Mouse (Mus musculus): ENCODE results near the gene Slc37a1. TPM values are rescaled to one million over a fixed set of nuclear protein-coding genes. Genes with fewer than 3 reads are reported as not detected.
"Not testable (repeated sequence)": the region's sequence is repeated elsewhere in the genome, so short reads cannot be mapped to it uniquely, and the experiment has no call there.

The Slc37a1 gene
- polyA plus RNA-seq, 1 experiment from 2014 or later = 10.4 TPM

DNA sequence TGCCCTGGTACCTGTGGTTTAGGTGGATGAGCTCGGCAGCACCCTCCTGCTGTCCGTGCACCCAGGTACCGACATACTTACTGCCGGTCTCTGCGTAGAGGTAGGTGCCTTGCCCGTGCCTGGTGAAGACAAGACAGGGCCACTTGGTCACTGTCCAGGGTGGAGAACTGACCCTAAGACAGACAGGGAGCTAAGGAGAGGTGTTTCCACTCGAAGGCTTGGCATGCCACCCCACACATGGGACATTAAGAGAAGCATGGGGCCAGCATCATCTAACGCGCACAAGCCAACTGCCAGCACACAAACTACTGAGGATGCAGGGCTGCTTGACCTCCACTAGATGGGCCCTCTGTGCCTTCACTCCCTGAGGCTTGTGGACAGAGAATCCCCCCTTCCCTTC lies 20.8 kb upstream of the Slc37a1 start:
- no peak overlapping the region for H3K4me3 ChIP-seq (replicated peaks; ENCODE audit: low read length)
- no peak overlapping the region for H3K9ac ChIP-seq
- H3K4me1 ChIP-seq (replicated peaks; ENCODE audit: control insufficient read depth, insufficient read depth, low read length) = no peaks in the 10 kb centered on the region
- WGBS = 94% methylated on average over 9 of the region's 9 CpGs
- no peak for ATAC-seq (ENCODE audit: low FRiP score)
- H3K27ac ChIP-seq = no peak overlapping the region
- H3K36me3 ChIP-seq (replicated peaks; ENCODE audit: control insufficient read depth, insufficient read depth) = no peaks in the 10 kb centered on the region
- H3K9me3 ChIP-seq (ENCODE audit: control insufficient read depth, low read length) = no peaks in the 10 kb centered on the region
- DNase-seq (ENCODE audit: low spot score) = no peak
- H3K4me2 ChIP-seq (replicated peaks) = no peak overlapping the region
- H3K27me3 ChIP-seq (ENCODE audit: control insufficient read depth, insufficient read depth, low read length) = no peaks in the 10 kb centered on the region

DNA sequence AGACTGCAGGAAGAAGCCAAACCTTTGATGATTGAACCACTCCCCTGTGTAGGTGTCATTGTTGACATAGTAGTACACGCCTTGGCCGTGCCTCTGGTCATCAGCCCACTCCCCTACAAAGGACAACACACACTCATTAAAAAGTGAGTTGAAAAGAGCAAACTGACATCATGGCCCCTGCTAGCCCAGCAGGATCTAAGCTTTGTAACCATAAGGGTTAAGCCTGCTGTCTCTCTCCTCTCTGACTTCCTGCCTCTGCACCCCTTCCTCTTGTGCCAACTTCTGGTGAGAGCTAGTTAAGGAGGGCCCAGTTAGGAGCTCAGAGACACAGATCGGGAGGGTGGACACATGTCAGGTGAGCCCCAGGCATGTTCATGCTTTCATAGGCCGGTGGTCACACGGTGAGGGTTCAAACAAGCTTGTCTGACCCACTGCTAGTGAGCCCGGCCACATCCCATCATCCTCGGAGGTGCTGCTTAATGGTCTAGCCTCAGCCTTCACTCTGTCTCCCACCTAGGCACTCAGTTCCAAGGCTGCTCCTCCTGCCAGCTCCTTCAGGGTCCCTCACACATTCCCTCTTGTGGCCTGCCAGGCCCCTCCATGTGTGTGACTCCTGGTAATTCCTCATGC lies 20.2 kb upstream of the Slc37a1 start:
- Histone ChIP-seq H3K9ac (no peak overlapping the region), H3K36me3 (replicated peaks; ENCODE audit: control insufficient read depth, insufficient read depth) (no peaks in the 10 kb centered on the region), H3K4me2 (replicated peaks) (no peak overlapping the region), H3K4me3 (replicated peaks; ENCODE audit: low read length) (no peak overlapping the region), H3K27ac (no peak overlapping the region), H3K4me1 (replicated peaks; ENCODE audit: control insufficient read depth, insufficient read depth, low read length) (no peaks in the 10 kb centered on the region), H3K27me3 (ENCODE audit: control insufficient read depth, insufficient read depth, low read length) (no peaks in the 10 kb centered on the region), H3K9me3 (ENCODE audit: control insufficient read depth, low read length) (no peaks in the 10 kb centered on the region)
- DNase-seq (ENCODE audit: low spot score) (no peak), ATAC-seq (ENCODE audit: low FRiP score) (no peak)
- 89% methylated on average over 7 of the region's 7 CpGs for WGBS

DNA sequence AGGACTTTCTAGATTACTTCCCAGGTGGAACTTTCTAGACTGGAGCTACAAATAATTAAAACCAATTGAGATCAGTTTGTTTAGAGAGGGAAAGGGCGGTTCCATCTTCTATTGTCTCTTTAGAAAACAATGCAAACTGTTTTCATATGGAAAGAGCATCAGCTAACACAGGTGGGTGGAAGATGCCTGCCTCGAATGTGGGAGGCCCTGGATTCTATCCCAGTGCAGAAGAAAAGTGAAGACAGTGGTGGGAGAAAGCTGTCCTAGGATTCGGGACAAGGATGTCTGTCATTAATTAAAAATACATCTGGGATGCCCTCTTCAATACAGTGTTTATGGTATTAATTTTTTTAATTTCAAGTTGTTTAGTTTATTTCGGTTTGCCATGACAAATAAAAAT lies 19.5 kb upstream of the Slc37a1 start:
- ATAC-seq (ENCODE audit: low FRiP score) = no peak
- 80% methylated on average over 4 of the region's 4 CpGs for WGBS
- no peak overlapping the region for H3K4me2 ChIP-seq (replicated peaks)
- no peak overlapping the region for H3K27ac ChIP-seq
- no peaks in the 10 kb centered on the region for H3K36me3 ChIP-seq (replicated peaks; ENCODE audit: control insufficient read depth, insufficient read depth)
- DNase-seq (ENCODE audit: low spot score) = no peak
- H3K27me3 ChIP-seq (ENCODE audit: control insufficient read depth, insufficient read depth, low read length) = no peaks in the 10 kb centered on the region
- no peak overlapping the region for H3K4me3 ChIP-seq (replicated peaks; ENCODE audit: low read length)
- H3K4me1 ChIP-seq (replicated peaks; ENCODE audit: control insufficient read depth, insufficient read depth, low read length) = no peaks in the 10 kb centered on the region
- H3K9me3 ChIP-seq (ENCODE audit: control insufficient read depth, low read length) = no peaks in the 10 kb centered on the region
- no peak overlapping the region for H3K9ac ChIP-seq

DNA sequence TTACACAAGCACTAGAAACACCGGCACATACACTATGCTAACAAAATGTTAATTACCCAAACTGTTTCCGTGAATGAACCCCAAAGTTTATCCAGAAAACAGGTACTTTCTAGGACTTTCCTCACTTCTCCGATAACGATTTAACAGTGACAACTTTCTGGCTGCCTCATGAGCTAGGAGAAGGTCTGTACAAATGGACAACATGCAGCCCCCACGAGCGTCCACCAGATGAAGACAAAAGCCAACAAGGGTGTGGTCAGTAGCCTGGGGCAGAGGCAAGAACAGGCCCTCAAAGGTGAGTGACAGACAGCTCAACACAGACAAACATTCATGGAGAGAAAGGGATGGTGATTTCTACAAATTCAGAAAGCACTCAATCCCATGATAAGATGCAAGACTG lies 19.0 kb upstream of the Slc37a1 start:
- H3K27ac ChIP-seq = no peak overlapping the region
- no peaks in the 10 kb centered on the region for H3K36me3 ChIP-seq (replicated peaks; ENCODE audit: control insufficient read depth, insufficient read depth)
- H3K9me3 ChIP-seq (ENCODE audit: control insufficient read depth, low read length) = no peaks in the 10 kb centered on the region
- WGBS = 87% methylated on average over 6 of the region's 6 CpGs
- ATAC-seq (ENCODE audit: low FRiP score) (no peak), DNase-seq (ENCODE audit: low spot score) (no peak)
- H3K9ac ChIP-seq = no peak overlapping the region
- H3K27me3 ChIP-seq (ENCODE audit: control insufficient read depth, insufficient read depth, low read length) = no peaks in the 10 kb centered on the region
- H3K4me1 ChIP-seq (replicated peaks; ENCODE audit: control insufficient read depth, insufficient read depth, low read length) = no peaks in the 10 kb centered on the region
- no peak overlapping the region for H3K4me3 ChIP-seq (replicated peaks; ENCODE audit: low read length)
- no peak overlapping the region for H3K4me2 ChIP-seq (replicated peaks)

DNA sequence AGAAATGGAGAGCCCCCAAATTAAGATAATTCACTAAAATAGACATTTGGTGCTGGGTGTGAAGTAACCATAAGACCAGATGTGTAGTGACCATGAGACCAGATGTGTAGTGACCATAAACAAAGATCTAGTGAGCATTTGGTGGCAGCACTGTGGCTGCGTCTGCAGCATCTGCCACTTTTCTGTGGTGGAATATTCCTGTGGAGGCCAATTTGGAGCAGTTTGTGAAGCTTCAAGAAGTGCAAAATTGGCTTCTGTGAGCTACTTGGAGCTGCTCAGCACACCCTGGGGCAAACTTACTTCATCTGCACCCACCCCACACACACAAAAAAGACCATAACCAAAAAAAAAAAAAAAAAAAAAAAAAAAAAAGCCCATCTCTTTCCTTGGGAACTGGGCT lies 18.6 kb upstream of the Slc37a1 start:
- H3K4me2 ChIP-seq (replicated peaks) = no peak overlapping the region
- no peak overlapping the region for H3K9ac ChIP-seq
- no peak for ATAC-seq (ENCODE audit: low FRiP score)
- no peaks in the 10 kb centered on the region for H3K9me3 ChIP-seq (ENCODE audit: control insufficient read depth, low read length)
- H3K36me3 ChIP-seq (replicated peaks; ENCODE audit: control insufficient read depth, insufficient read depth) = no peaks in the 10 kb centered on the region
- WGBS = 100% methylated on average over 1 of the region's 1 CpGs
- no peak for DNase-seq (ENCODE audit: low spot score)
- H3K27me3 ChIP-seq (ENCODE audit: control insufficient read depth, insufficient read depth, low read length) = no peaks in the 10 kb centered on the region
- H3K4me1 ChIP-seq (replicated peaks; ENCODE audit: control insufficient read depth, insufficient read depth, low read length) = no peaks in the 10 kb centered on the region
- no peak overlapping the region for H3K4me3 ChIP-seq (replicated peaks; ENCODE audit: low read length)
- H3K27ac ChIP-seq = no peak overlapping the region

DNA sequence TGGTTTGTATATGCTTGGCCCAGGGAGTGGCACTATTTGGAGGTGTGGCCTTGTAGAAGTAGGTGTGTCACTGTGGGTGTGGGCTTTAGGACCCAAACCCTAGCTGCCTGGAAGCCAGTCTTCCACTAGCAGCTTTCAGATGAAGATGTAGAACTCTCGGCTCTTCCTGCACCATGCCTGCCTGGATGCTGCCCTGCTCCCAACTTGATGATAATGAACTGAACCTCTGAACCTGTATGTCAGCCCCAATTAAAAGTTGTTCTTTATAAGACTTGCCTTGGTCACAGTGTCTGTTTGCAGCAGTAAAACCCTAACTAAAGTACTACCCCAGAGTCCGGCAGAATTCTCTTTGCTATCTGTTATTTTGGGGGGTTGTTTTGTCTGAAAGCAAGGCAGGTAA lies 16.8 kb upstream of the Slc37a1 start:
- Histone ChIP-seq H3K27ac (no peak overlapping the region), H3K4me2 (replicated peaks) (no peak overlapping the region), H3K9me3 (ENCODE audit: control insufficient read depth, low read length) (no peaks in the 10 kb centered on the region), H3K27me3 (ENCODE audit: control insufficient read depth, insufficient read depth, low read length) (no peaks in the 10 kb centered on the region), H3K4me1 (replicated peaks; ENCODE audit: control insufficient read depth, insufficient read depth, low read length) (no peaks in the 10 kb centered on the region), H3K36me3 (replicated peaks; ENCODE audit: control insufficient read depth, insufficient read depth) (no peaks in the 10 kb centered on the region), H3K9ac (no peak overlapping the region), H3K4me3 (replicated peaks; ENCODE audit: low read length) (no peak overlapping the region)
- ATAC-seq (ENCODE audit: low FRiP score) (no peak), DNase-seq (ENCODE audit: low spot score) (no peak)
- 90% methylated on average over 2 of the region's 2 CpGs for WGBS

DNA sequence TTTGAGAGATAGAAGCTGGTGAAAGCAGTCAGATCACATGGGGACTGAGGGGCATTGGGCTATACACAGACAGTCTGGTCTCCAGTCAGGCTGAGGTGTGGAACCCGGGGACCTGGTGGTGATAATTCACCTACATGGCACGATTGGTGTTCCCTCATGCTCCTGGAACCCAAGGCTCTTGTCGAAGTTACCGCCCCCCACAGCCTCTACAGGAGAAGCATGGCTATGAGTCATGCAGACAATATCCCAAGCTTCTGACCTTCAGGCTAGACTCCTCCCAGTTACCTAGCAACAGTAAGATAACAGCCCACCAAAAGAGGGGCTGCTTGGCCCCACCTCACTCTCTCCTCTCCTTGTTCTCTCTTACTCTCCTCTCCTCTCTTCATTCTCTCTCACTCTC lies 16.3 kb upstream of the Slc37a1 start:
- no peaks in the 10 kb centered on the region for H3K27me3 ChIP-seq (ENCODE audit: control insufficient read depth, insufficient read depth, low read length)
- ATAC-seq (ENCODE audit: low FRiP score) (no peak), DNase-seq (ENCODE audit: low spot score) (no peak)
- no peaks in the 10 kb centered on the region for H3K36me3 ChIP-seq (replicated peaks; ENCODE audit: control insufficient read depth, insufficient read depth)
- H3K4me3 ChIP-seq (replicated peaks; ENCODE audit: low read length) = no peak overlapping the region
- no peaks in the 10 kb centered on the region for H3K9me3 ChIP-seq (ENCODE audit: control insufficient read depth, low read length)
- H3K4me2 ChIP-seq (replicated peaks) = no peak overlapping the region
- H3K9ac ChIP-seq = no peak overlapping the region
- H3K4me1 ChIP-seq (replicated peaks; ENCODE audit: control insufficient read depth, insufficient read depth, low read length) = no peaks in the 10 kb centered on the region
- WGBS = 92% methylated on average over 4 of the region's 4 CpGs
- no peak overlapping the region for H3K27ac ChIP-seq

DNA sequence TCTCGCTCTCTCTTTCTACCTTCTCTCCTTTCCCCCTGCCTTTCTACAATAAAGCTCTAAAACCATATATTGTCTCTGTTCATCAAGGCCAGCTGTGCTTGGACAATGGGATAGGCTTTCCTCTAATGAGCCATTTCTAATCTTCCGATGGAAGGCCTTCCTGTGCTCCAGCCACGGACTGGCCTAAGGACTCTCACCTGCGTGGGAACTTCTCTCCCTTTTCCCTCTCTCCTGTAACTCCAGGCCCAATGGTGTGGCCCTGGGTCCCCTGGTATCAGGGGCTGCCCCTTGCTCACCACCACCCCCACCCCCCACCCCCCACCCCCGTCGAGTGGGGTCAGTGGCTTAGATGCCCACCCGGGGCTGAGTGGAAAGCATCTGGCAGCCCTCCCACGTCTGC lies 15.9 kb upstream of the Slc37a1 start:
- WGBS = 84% methylated on average over 8 of the region's 8 CpGs
- not testable (repeated sequence) for DNase-seq (ENCODE audit: low spot score); H3K9me3 ChIP-seq (ENCODE audit: control insufficient read depth, low read length)

DNA sequence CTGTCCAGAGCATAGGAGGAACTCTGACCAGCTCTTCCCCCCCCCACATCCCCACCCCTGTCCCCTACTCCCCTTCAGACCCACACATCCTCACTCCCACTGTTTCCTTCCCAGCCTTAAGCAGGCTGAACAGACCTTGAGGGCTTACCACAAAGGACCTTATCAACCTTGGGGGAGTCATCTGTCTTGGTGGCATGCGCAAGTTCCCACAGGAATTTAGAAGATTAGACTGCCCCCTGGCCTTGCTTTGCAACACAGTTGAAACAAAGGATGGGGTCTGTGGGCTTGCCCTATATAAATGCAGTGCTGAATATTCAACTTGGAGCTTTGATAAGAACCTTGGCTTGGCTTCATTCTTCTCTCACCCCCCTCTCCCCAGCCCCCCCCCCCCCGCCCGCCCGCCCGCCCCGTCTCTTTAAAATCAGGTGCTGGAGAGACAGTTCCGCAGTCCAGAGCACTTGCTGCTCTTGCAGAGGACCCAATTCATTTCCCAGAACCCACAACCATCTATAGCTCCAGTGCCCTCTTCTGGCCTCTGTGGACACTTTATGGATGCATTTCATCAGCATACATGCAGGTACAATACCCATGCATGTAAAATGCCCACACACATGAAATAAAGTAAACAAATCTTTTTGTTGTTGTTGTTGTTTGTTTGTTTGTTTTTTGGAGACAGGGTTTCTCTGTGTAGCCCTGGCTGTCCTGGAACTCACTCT lies 15.3 kb upstream of the Slc37a1 start:
- WGBS = 57% methylated on average over 6 of the region's 7 CpGs
- no peaks in the 10 kb centered on the region for H3K9me3 ChIP-seq (ENCODE audit: control insufficient read depth, low read length)
- H3K36me3 ChIP-seq (replicated peaks; ENCODE audit: control insufficient read depth, insufficient read depth) = no peaks in the 10 kb centered on the region
- DNase-seq (ENCODE audit: low spot score) (no peak), ATAC-seq (ENCODE audit: low FRiP score) (no peak)
- no peak overlapping the region for H3K4me3 ChIP-seq (replicated peaks; ENCODE audit: low read length)
- no peak overlapping the region for H3K4me2 ChIP-seq (replicated peaks)
- H3K27ac ChIP-seq = no peak overlapping the region
- no peak overlapping the region for H3K9ac ChIP-seq
- no peaks in the 10 kb centered on the region for H3K4me1 ChIP-seq (replicated peaks; ENCODE audit: control insufficient read depth, insufficient read depth, low read length)
- H3K27me3 ChIP-seq (ENCODE audit: control insufficient read depth, insufficient read depth, low read length) = no peaks in the 10 kb centered on the region

More for the DNA sequence above, 15.9 kb upstream of the Slc37a1 start:
- ATAC-seq (ENCODE audit: low FRiP score); H3K27ac ChIP-seq; H3K4me1 ChIP-seq (replicated peaks; ENCODE audit: control insufficient read depth, insufficient read depth, low read length); H3K4me3 ChIP-seq (replicated peaks; ENCODE audit: low read length); H3K9ac ChIP-seq; H3K4me2 ChIP-seq (replicated peaks); H3K27me3 ChIP-seq (ENCODE audit: control insufficient read depth, insufficient read depth, low read length); H3K36me3 ChIP-seq (replicated peaks; ENCODE audit: control insufficient read depth, insufficient read depth): not testable (repeated sequence)
